Mouse (Mus musculus) brain, adult 2 months (tissue): Measurements from ENCODE around the gene Umad1.

Source experiments
- DNase-seq: peaks from one replicate; pipeline ENCODE4 v3.0.0; 2011; ENCODE audit warnings: low read depth, low spot score

The Umad1 gene

DNA sequence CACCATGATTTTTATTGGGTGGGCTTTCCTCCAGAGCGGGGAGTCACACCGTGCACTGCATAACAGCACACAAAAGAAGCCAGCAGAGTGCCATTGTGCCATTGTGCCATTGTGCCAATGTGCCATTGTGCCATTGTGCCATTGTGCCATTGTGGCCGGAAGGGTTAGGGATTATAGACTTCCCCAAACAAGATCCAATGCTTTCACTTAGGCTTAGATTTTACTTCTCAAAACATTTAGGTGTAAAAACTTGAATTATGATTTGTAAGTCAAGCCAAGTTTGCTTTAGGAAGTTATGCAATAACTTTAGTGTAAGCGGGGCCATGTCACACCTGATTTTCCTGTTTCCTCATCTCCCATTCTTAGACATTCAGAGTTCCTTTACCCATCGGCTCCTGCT is 156.7 kb downstream of the Umad1 start:
- peak; percentile 38 for DNase-seq

DNA sequence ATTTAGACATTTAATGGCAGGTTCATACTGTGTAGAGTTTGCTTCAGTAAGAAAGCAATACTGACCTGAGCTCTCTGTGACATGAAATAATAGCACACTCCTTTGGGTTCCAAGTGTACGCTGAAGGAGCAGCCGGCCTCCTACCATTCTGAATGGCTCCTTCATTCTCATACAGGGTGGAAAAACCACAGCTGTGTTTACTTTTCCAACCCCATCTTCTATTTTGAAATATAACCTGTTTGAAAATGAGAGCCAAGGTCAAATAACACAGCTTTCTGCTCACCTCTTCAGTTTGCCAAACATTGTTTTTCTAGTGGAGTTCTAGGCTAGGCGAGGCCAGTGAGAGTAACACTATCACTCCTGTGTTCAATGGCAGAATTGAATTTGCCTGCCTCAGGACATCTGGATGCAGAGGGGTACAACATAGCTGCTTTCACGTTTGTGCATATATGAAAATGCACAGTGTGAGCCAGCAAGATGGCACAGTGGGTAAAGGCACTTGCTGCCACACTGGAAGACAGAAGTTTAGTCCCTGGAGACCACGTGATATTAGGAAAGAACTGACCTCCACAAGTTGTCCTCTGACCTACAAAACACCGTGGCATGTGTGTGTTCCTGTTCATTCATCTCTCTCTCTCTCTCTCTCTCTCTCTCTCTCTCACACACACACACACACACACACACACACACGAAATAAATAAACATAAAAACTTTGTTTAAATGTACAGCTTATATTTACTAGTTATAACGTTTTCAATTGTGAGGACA is 157.9 kb downstream of the Umad1 start:
- DNase-seq = no peak

GRCm38 (mm10) chr6:8419485-8420186 is 160.5 kb downstream of the Umad1 start:
- peak; percentile 37 for DNase-seq

DNA sequence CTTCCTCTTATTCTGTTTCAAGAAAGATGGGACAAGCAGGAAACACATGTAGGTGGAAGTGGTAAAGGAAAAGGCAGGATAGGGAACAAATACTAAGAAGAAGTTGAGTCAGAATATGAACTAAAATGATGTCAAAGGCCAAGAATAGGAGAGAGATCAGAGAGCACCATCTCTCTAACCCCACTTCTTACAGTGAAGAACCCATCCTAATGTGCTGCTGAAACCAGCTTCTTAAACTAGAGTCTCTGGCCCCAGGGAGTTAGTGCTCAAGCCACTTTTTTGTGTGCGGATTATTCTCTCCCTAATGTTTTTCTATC is 161.1 kb downstream of the Umad1 start:
- DNase-seq = no peak

DNA sequence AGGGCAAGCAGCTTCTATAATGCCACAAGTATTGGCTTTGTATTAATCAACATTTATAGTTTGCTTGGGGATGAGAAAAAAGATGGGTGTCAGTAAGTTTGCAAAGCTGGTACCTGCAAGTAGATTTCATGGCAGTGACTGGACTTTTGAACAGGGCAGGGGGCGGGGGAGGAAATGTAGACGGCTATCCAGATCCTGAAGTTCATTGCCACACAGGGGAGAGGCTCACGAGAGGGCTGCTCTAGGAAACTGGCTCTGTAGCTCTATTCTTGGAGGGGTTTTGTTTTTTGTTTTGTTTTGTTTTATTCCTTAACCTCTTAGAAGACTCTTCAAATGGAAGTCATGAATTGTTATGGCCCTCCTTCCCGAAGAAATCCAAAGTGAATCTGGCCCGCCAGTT is 162.3 kb downstream of the Umad1 start:
- DNase-seq = no peak

- peak; percentile 73 for DNase-seq
These were observed 163.0 kb downstream of the Umad1 start for GRCm38 (mm10) chr6:8421959-8422581.

DNA sequence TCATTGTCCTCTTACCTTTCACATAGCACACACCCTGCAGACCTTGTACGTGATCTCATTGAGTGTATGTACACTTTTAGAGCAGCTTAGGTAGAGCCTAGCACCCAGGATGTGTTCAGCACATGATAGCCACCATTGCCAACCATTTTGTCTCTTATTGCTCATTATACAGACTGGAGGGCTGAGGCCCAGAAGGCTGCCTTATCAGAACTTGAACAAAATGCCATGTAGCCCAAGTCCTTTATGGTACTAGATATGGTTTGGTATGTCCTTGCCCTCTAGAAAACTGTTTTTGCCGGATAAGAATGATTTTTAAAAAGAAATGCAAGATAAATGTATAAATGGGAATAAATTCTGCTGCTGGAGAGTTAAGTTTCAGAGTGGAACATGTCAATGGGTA is 164.1 kb downstream of the Umad1 start:
- no peak for DNase-seq

DNA sequence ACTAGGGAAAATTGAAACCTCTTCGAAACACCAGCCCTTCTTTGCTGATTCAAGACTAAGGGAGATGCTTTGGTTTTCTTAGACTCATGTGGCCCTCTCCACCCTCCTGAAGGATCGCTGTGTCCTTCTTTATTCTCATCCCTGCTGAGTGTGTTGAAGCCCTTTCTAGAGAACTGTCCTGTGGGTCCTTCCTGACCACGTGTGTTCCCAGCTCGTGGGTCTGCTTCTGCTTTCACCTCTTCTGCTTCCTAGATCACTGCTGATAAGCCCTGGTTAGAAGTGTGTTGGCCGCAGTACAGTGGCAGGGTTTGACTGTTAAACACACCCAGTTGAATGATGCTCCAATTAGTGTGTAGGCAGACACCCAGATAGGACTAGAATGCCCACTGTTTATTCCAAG is 168.6 kb downstream of the Umad1 start:
- DNase-seq = no peak

GRCm38 (mm10) chr6:8430610-8431234 is 171.6 kb downstream of the Umad1 start:
- peak; percentile 67 for DNase-seq

- no peak for DNase-seq
These were observed 174.1 kb downstream of the Umad1 start for GRCm38 (mm10) chr6:8433179-8433578.

DNA sequence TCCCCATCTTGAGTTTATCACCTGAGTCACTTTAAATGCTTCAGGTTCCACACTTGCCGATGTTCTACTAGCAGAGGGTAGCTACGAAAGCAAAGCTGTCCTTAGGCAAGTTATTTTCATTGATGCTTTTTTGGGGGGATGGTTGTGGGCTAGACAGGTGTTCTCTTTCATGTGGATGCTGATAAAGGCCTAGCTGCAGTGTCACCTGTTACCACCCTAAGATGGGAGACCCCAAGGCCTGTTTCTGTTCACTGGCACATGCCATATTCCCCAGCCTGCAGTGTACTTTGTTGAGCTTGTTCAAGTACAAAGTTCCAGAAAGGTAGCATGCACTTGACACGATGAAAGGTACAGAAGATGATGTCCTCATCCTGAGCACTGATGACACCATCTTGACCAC is 178.8 kb downstream of the Umad1 start:
- no peak for DNase-seq

- no peak for DNase-seq
These were observed 182.7 kb downstream of the Umad1 start for GRCm38 (mm10) chr6:8441814-8442213.

GRCm38 (mm10) chr6:8446786-8447185 is 187.7 kb downstream of the Umad1 start:
- DNase-seq = peak; percentile 92

DNA sequence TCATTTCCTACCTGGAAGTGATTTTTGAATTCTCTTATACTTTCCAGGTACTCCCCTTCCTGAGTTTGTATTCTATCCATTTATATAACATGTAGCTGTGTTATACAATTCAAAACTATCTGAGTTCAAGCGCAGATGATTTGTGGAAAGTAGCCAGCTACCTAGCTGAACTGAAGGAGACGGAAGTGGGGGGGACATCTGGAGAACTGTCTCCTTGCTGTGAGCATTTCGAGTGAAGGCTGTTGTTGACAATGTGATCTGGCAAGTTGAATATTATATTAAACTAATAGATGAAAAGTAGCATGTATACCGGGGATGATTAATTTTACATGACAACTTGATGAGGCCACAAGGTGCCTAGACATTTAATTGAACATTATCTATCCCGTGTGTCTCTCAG is 196.5 kb downstream of the Umad1 start:
- DNase-seq = peak; percentile 36

DNA sequence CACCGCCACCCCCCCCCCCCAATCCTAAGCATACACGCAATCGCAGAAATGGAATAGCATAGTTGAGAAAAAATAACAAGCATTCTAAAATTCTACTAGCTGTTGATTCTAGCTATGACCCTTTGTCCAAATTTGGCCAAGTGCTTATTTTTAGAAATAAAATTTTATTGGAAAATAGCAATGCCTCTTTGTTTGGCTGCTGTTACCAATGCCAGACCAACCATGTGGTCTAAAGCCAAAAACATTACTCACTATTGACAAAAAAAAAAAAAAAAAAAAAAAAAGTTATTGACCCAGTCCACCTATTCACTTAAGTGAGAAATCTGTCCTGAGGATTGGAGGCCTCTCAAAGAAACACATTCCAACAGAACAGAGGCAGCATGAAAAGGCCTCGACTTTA is 199.5 kb downstream of the Umad1 start:
- no peak for DNase-seq

DNA sequence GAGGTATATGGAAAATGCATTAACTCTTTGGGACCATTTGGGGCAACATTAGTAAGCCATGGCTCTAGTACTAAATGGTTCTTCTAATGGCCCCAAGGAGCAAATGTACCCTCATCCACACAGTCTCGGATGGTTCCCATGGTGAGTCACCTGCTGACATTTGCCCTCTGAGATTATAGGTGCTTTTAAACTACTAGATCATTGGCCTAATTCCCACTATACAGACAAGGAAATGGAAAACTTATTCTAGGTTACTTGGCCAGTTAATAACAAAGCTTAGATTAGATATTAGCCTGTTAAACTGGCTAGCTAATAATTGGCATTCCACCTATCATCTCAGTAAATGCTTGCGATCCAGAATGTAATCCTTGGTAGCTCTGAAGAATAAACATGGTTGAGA is 203.4 kb downstream of the Umad1 start:
- DNase-seq = no peak

- DNase-seq = no peak
These were observed 206.3 kb downstream of the Umad1 start for GRCm38 (mm10) chr6:8465388-8465787.

DNA sequence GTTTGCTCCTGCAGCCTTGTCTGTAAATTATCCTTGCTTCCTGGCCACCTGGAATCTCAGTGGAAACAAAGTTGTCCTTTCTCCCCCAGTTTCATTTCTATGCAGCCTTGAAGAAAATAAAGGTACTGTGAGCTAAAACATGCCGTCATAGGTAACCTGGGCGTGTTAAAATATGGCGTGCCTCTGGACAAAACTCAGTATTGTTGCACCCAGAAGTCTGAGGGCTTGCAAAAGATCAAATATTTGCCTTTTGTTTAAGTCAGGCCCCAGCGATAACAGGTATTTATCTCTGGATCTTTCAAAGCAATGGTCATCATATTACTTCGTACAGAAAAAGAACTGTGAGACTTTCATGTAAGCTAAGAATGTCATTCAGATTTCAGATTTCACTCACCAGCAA is 206.9 kb downstream of the Umad1 start:
- DNase-seq = no peak

DNA sequence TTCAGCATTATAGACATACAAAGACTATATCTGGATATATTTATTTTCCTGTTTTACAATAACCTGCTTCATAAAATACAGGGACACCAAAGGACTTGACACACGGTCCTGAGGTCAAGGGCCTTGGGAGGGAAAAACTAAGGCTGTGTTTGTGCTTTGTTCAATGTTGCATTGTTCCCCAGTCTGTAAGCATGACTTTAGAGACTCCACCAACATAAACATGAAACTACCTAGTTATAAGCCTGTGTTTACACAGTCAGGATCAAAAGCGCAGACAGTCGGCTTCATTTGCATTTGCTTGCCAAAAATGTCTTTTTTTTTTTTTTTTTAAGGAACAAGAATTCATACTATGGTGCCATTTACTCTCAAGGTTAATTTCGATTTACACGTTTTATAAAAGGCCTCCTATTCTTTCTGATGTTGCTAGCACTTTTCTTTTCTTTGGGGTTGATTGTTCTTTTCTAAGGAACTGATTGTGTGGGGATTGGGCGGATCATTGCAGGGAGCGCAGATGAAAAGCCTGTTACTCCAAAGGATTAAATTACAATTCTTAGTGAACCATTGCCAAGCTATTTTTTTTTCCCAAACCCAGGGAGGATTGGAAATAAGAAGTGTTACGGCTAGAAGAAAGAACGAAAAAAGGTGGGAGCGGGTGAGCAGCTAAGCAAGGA is 208.7 kb downstream of the Umad1 start:
- DNase-seq = no peak

GRCm38 (mm10) chr6:8469918-8470317 is 210.8 kb downstream of the Umad1 start:
- DNase-seq = no peak

- DNase-seq = no peak
These were observed 213.0 kb downstream of the Umad1 start for GRCm38 (mm10) chr6:8472125-8472524.

GRCm38 (mm10) chr6:8472915-8473314 is 213.8 kb downstream of the Umad1 start:
- DNase-seq = no peak
